Mouse (Mus musculus): Measurements from ENCODE around the gene Lrrc4. TPM values are rescaled to one million over a fixed set of nuclear protein-coding genes. Genes with fewer than 3 reads are reported as not detected.
A peak's percentile ranks its signal among the peaks of the same experiment; 100 is the strongest.

The Lrrc4 gene
- polyA plus RNA-seq, 1 experiment from 2014 or later = 0.51 TPM

GRCm38 (mm10) chr6:28628408-28628807 lies 203.1 kb downstream of the Lrrc4 start:
- no peaks in the 10 kb centered on the region for H3K4me1 ChIP-seq (replicated peaks; ENCODE audit: control insufficient read depth, insufficient read depth)
- no peak overlapping the region for H3K27ac ChIP-seq (replicated peaks)
- H3K9ac ChIP-seq (ENCODE audit: low read length) = no peak overlapping the region
- H3K4me3 ChIP-seq (ENCODE audit: low read depth, low read length) = no peak overlapping the region
- H3K4me2 ChIP-seq (replicated peaks; ENCODE audit: low read depth) = no peak overlapping the region
- no peak for TF ChIP-seq EP300 (optimal IDR thresholded peaks at IDR 0.05)
- no peak for TF ChIP-seq CTCF (IDR thresholded peaks at IDR 0.05; ENCODE audit: low read depth)
- ATAC-seq (ENCODE audit: low FRiP score, low TSS enrichment) = no peak
- 88% methylated on average over 1 of the region's 1 CpGs for WGBS
- H3K9me3 ChIP-seq (ENCODE audit: control insufficient read depth, low read length) = no peaks in the 10 kb centered on the region
- no peak for DNase-seq (ENCODE audit: low spot score)
- H3K36me3 ChIP-seq (ENCODE audit: control insufficient read depth, insufficient read depth, low read length) = no peaks in the 10 kb centered on the region
- no peaks in the 10 kb centered on the region for H3K27me3 ChIP-seq (ENCODE audit: control insufficient read depth, insufficient read depth, low read length)

- H3K4me3 ChIP-seq (ENCODE audit: low read depth, low read length) = no peak overlapping the region
- DNase-seq (ENCODE audit: low spot score) (no peak), ATAC-seq (ENCODE audit: low FRiP score, low TSS enrichment) (no peak)
- H3K27me3 ChIP-seq (ENCODE audit: control insufficient read depth, insufficient read depth, low read length) = no peaks in the 10 kb centered on the region
- H3K4me2 ChIP-seq (replicated peaks; ENCODE audit: low read depth) = no peak overlapping the region
- H3K9ac ChIP-seq (ENCODE audit: low read length) = no peak overlapping the region
- no peak for TF ChIP-seq EP300 (optimal IDR thresholded peaks at IDR 0.05)
- TF ChIP-seq CTCF (IDR thresholded peaks at IDR 0.05; ENCODE audit: low read depth) = no peak
- H3K4me1 ChIP-seq (replicated peaks; ENCODE audit: control insufficient read depth, insufficient read depth) = no peaks in the 10 kb centered on the region; the same call in 1 of the 2 replicates
- H3K27ac ChIP-seq (replicated peaks) = no peak overlapping the region
- 70% methylated on average over 3 of the region's 3 CpGs for WGBS
- H3K36me3 ChIP-seq (ENCODE audit: control insufficient read depth, insufficient read depth, low read length) = no peaks in the 10 kb centered on the region
- no peaks in the 10 kb centered on the region for H3K9me3 ChIP-seq (ENCODE audit: control insufficient read depth, low read length)
Measured at GRCm38 (mm10) chr6:28622963-28623362, 208.6 kb downstream of the Lrrc4 start.

- Histone ChIP-seq H3K27ac (replicated peaks) (0 out of 2 replicates have a peak overlapping the region, but pooled peaks have one; percentile 4), H3K27me3 (ENCODE audit: control insufficient read depth, insufficient read depth, low read length) (no peaks in the 10 kb centered on the region), H3K9me3 (ENCODE audit: control insufficient read depth, low read length) (no peaks in the 10 kb centered on the region), H3K36me3 (ENCODE audit: control insufficient read depth, insufficient read depth, low read length) (no peaks in the 10 kb centered on the region), H3K4me1 (replicated peaks; ENCODE audit: control insufficient read depth, insufficient read depth) (no peaks in the 10 kb centered on the region; the same call in 1 of the 2 replicates), H3K4me3 (ENCODE audit: low read depth, low read length) (no peak overlapping the region), H3K9ac (ENCODE audit: low read length) (no peak overlapping the region), H3K4me2 (replicated peaks; ENCODE audit: low read depth) (no peak overlapping the region)
- no peak for ATAC-seq (ENCODE audit: low FRiP score, low TSS enrichment)
- TF ChIP-seq EP300 (optimal IDR thresholded peaks at IDR 0.05) (no peak), CTCF (IDR thresholded peaks at IDR 0.05; ENCODE audit: low read depth) (no peak)
- WGBS = 60% methylated on average over 6 of the region's 6 CpGs
- no peak for DNase-seq (ENCODE audit: low spot score)
Measured at GRCm38 (mm10) chr6:28622522-28622921, 209.0 kb downstream of the Lrrc4 start.

GRCm38 (mm10) chr6:28621961-28622360 lies 209.6 kb downstream of the Lrrc4 start:
- Histone ChIP-seq H3K4me1 (replicated peaks; ENCODE audit: control insufficient read depth, insufficient read depth) (no peaks in the 10 kb centered on the region; the same call in 1 of the 2 replicates), H3K9me3 (ENCODE audit: control insufficient read depth, low read length) (no peaks in the 10 kb centered on the region), H3K27me3 (ENCODE audit: control insufficient read depth, insufficient read depth, low read length) (no peaks in the 10 kb centered on the region), H3K36me3 (ENCODE audit: control insufficient read depth, insufficient read depth, low read length) (no peaks in the 10 kb centered on the region), H3K4me3 (ENCODE audit: low read depth, low read length) (no peak overlapping the region), H3K9ac (ENCODE audit: low read length) (no peak overlapping the region), H3K27ac (replicated peaks) (0 out of 2 replicates have a peak overlapping the region, but pooled peaks have one; percentile 4), H3K4me2 (replicated peaks; ENCODE audit: low read depth) (no peak overlapping the region)
- no peak for DNase-seq (ENCODE audit: low spot score)
- no peak for ATAC-seq (ENCODE audit: low FRiP score, low TSS enrichment)
- 87% methylated on average over 5 of the region's 5 CpGs for WGBS
- TF ChIP-seq CTCF (IDR thresholded peaks at IDR 0.05; ENCODE audit: low read depth) = no peak
- no peak for TF ChIP-seq EP300 (optimal IDR thresholded peaks at IDR 0.05)

DNA sequence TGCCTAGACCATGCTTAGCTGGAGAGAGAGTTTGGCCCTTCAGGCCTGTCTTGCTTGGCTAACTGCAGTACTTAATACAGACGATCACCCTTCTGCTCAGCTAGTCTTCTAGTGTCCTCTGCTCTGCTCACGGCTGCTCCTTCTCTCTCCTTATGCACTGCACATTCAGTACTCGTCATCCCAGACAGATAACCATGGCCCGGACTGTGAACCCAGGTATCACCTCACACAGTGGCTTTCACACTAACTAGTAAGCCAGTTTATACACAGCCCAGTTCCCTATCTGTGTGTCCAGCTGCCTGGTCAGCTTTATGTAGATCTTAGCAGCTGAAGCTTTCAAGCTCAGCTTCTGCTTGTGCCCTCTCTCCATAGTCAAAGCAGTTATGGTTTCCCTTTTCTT lies 210.1 kb downstream of the Lrrc4 start:
- Histone ChIP-seq H3K4me2 (replicated peaks; ENCODE audit: low read depth) (no peak overlapping the region), H3K27ac (replicated peaks) (no peak overlapping the region), H3K36me3 (ENCODE audit: control insufficient read depth, insufficient read depth, low read length) (no peaks in the 10 kb centered on the region), H3K9me3 (ENCODE audit: control insufficient read depth, low read length) (no peaks in the 10 kb centered on the region), H3K9ac (ENCODE audit: low read length) (no peak overlapping the region), H3K4me3 (ENCODE audit: low read depth, low read length) (no peak overlapping the region), H3K27me3 (ENCODE audit: control insufficient read depth, insufficient read depth, low read length) (no peaks in the 10 kb centered on the region), H3K4me1 (replicated peaks; ENCODE audit: control insufficient read depth, insufficient read depth) (no peaks in the 10 kb centered on the region; the same call in 1 of the 2 replicates)
- WGBS = 77% methylated on average over 4 of the region's 4 CpGs
- ATAC-seq (ENCODE audit: low FRiP score, low TSS enrichment) (no peak), DNase-seq (ENCODE audit: low spot score) (no peak)
- no peak for TF ChIP-seq CTCF (IDR thresholded peaks at IDR 0.05; ENCODE audit: low read depth)
- TF ChIP-seq EP300 (optimal IDR thresholded peaks at IDR 0.05) = no peak

- peak; percentile 73 for DNase-seq (ENCODE audit: low spot score)
- 22% methylated on average over 7 of the region's 7 CpGs for WGBS
- Histone ChIP-seq H3K4me2 (replicated peaks; ENCODE audit: low read depth) (no peak overlapping the region), H3K27ac (replicated peaks) (no peak overlapping the region), H3K27me3 (ENCODE audit: control insufficient read depth, insufficient read depth, low read length) (no peaks in the 10 kb centered on the region), H3K4me3 (ENCODE audit: low read depth, low read length) (no peak overlapping the region), H3K36me3 (ENCODE audit: control insufficient read depth, insufficient read depth, low read length) (no peaks in the 10 kb centered on the region), H3K4me1 (replicated peaks; ENCODE audit: control insufficient read depth, insufficient read depth) (no peaks in the 10 kb centered on the region; the same call in 1 of the 2 replicates), H3K9me3 (ENCODE audit: control insufficient read depth, low read length) (no peaks in the 10 kb centered on the region), H3K9ac (ENCODE audit: low read length) (no peak overlapping the region)
- peak; percentile 59; the same call in 1 of the 2 replicates for ATAC-seq (ENCODE audit: low FRiP score, low TSS enrichment)
- TF ChIP-seq EP300 (optimal IDR thresholded peaks at IDR 0.05) = no peak
- TF ChIP-seq CTCF (IDR thresholded peaks at IDR 0.05; ENCODE audit: low read depth) = no peak
Measured at GRCm38 (mm10) chr6:28618751-28619153, 212.8 kb downstream of the Lrrc4 start.
